Mouse (Mus musculus) lung, postnatal 10 days (tissue): ENCODE measurements around the gene Gm10153.
"Not testable (repeated sequence)": the region's sequence is repeated elsewhere in the genome, so short reads cannot be mapped to it uniquely, and the experiment has no call there.

Experiments
- DNase-seq: peaks from one replicate; pipeline ENCODE4 v3.0.0; 2021

The Gm10153 gene

DNA sequence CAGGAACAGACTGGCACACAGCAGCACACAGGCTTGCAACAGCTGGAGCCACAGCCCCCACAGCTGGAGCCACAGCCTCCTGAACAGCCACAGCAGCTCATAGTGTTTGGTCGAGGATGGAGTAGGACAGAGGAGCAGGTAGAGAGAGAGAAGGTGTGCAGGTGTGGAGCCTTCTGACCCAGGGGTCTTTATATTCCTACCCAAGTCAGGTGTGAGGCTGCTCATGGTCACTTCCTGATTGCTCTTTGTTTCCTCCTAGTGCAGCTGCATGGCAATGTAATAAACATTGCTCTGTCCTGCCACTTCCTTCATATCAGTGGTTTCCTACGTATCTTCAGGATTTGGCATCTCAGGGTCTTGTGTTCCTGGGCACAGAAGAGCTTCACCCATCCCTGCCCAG lies at the start of gene Gm10153:
Gene Gm10153 (minus strand): TSS at position 101 of the 400 bp plus-strand sequence.
- DNase-seq, result no peak

DNA sequence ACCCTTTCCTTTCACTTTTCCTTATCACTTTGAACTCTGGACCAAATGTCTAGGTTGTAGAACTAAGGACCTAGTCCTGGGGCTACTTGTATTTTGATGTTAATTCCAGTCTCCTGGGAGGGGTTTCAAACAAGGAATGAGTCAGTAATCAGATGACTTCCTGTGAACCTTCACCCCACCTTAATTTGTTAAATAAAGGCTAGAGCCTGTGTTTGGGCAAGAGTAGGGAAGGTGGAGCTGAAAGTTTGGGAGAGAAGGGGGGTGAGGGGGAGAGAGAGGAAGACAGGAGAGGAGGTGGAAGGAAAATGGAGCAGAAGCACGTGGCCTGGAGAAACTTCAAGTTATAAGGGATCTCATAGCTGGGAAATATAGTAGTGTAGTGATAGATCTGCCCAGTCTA lies 41.4 kb upstream of the Gm10153 start:
- DNase-seq, result no peak

DNA sequence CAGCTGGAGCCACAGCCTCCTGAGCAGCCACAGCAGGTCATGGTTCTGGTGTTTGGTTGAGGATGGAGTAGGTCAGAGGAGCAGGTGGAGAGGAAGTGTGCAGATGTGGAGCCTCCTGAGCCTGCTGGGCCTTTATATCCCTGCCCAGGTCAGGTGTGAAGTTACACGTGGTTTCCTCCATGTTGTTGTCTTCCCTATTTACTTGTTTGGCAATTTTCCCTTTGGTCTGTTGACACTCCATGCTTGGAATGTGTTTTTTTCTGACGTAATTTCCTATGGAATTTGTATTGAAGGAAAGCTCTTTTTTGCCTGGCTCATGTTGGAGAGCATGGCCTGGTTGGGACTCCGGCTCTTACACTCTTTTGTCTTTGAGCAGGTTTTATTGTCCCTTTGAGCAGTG lies 39.7 kb upstream of the Gm10153 start, which contains the start of gene Krtap5-5:
Gene Krtap5-5 (minus strand): TSS at position 101 of the 400 bp plus-strand sequence.
- DNase-seq, result not testable (repeated sequence)

DNA sequence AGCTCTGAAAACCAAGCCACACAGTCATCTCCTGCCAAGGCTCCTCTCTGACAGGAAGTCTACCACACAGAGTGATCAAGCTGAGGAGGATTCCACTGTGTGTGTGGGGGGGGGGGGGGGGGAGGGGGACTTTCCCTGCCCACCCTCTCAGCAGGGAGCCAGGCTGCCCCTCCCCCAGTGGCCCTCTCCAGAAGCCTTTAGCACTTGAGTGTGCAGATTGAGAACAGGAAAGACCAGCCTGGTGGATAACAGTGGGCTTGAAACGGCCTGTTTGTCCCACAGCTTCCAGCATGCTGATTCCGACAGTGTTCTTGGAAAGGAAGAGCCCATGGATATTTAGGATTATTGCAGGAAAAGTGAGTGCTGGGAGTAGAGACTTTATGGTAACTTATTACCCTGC lies 34.3 kb upstream of the Gm10153 start:
- peak; percentile 8 for DNase-seq

DNA sequence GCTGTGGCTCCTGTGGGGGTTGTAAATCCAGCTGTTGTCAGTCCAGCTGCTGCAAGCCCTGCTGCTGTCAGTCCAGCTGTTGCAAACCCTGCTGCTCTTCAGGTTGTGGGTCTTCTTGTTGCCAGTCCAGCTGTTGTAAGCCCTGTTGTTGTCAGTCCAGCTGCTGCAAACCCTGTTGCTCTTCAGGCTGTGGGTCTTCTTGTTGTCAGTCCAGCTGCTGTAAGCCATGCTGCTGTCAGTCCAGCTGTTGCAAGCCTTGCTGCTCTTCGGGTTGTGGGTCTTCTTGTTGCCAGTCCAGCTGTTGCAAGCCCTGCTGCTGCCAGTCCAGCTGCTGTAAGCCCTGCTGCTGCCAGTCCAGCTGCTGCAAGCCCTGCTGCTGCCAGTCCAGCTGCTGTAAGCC lies 21.9 kb upstream of the Gm10153 start:
- not testable (repeated sequence) for DNase-seq

DNA sequence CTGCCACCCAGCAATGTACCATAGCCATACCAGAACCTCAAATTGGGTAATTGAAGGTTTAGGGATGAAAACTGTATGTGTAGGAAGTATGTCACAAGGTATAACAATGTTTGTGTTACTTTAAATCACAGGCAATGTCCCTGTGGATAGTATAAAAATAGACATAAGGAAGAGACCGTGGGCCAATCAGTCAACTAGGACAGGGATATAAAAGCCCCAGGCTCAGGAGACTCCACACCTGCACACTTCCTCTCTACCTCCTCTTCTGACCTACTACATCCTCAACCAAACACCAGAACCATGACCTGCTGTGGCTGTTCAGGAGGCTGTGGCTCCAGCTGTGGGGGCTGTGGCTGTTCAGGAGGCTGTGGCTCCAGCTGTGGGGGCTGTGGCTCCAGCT lies 21.4 kb upstream of the Gm10153 start, which contains the start of gene Gm7579:
Gene Gm7579 (plus strand): TSS at position 301 of the 400 bp plus-strand sequence.
- DNase-seq, result no peak

DNA sequence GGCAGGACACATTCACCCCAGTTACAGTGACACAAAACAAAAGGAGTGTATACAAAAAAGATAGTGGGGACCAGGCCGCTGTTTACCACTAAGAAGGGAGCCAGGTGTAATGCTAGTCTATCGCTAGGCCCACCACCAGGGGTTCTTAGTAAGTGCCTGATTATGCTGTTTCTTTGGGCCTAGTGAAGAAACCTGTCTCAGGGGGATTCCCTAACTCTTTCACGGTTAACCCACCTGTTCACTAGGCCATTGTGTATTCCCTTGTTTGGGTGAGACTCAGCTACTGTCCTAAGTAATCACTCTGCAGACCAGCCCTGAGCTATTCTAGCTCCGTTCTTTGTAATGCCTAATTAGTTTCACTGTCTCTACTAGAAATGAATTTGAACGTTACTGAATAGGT lies 16.7 kb upstream of the Gm10153 start:
- DNase-seq, result not testable (repeated sequence)

DNA sequence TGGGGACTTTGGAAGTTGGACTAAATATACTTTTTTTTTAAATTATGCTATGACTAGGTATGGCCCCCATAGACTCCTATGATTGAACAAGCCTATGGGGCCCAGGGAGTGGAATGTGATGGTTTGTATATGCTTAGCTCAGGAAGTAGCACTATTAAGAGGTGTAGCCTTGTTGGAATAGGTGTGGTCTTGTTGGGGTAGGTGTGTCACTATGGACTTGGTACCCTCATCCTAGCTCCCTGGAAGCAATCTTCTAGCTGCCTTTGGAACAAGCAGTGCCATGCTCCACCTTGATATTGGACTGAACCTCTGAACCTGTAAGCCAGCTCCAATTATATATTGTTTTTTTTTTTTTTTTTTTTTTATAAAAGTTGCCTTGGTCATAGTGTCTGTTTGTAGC lies 15.3 kb upstream of the Gm10153 start:
- DNase-seq, result no peak

DNA sequence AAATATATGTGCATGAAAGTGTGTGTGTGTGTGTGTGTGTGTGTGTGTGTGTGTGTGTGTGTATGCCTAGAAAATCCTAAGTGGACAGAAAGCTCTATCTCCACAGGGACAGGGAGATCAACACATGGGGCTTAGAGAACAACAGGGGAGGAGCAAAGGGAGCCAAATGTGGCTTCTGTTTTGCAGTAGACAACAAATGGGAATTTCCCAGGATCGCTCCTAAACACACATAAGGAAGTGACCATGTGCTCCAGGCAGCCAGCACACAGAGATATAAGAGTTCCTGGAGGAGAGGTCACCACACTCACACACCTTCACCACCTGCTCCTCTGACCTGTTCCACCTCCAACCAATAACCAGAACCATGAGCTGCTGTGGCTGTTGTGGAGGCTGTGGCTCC lies 10.9 kb upstream of the Gm10153 start, which contains the start of gene Krtap5-3:
Gene Krtap5-3 (plus strand): TSS at position 301 of the 400 bp plus-strand sequence.
- DNase-seq, result no peak

DNA sequence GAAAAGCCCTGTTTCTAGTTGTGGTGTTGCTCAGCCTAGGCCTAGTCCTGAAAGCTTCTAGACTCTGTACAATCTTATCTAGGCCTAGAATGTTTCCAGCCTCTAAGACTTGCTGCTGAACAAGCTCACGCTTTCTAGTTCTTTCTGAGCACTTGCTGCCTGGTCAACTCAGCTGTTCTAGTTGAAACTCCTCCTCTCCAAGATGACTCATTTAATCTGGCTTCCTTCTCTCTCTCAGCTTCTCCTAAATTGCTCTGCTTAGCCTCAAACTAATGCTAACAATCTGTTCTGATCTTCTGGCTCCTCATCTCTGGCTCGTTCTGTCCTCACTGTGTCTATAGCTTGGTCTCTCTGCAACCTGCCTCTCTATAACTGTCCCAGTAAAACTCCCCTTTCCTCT lies 8.6 kb upstream of the Gm10153 start:
- no peak for DNase-seq

DNA sequence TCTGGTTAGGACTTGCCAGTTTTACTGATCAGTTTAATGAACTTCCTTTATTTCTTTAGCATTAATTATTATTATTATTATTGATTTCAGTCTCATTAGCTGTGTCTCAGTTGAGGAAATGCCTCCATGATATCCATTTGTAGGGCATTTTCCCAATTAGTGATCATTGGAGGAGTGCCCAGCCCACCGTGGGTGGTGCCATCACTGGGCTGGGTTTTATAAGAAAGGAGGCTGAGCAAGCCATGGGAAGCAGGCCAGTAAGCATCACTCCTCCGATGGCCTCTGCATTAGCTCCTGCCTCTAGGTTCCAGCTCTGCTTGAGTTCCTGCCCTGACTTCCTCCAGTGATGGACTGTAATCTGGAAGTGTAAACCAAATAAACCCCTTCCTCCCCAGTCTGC lies 2.0 kb downstream of the Gm10153 start:
- no peak for DNase-seq

DNA sequence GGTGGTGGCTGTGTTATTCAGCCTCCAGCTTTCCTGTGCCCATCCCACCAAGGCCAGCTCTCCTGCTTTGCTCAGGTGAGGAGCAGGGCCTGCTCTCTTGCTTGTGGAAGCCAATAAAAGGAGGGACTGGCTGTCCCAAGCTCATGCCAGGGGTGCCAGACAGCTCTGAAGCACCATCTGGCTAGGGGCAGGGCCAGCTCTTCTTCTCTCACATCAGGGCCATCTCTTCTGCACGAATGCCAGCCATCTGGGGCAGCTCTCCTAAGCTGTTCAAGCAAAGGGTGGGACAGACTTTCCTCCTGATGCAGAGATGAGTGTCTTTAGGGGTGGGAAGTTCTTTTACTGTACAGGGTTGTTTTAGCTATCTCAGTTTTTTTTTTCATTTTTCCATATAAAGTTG lies 9.2 kb downstream of the Gm10153 start:
- no peak for DNase-seq

DNA sequence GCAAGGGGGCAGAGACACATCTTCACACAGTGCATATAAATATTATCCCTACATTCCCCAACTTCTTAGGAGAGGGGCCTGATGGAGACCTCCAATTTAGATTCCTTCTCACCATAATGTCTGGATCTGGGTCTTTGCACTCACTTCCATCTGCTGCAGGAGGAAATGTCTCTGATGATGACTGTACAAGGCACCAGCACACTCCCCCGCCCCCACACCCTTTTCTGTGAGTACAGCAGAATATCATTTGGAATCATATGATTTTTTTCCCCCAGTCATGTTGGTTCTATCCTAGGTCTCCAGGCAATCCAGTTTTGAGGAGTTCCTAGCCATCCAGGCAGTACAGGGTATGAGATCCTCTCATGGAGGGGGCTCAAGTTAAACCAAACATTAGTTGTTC lies 11.5 kb downstream of the Gm10153 start:
- DNase-seq, result no peak

DNA sequence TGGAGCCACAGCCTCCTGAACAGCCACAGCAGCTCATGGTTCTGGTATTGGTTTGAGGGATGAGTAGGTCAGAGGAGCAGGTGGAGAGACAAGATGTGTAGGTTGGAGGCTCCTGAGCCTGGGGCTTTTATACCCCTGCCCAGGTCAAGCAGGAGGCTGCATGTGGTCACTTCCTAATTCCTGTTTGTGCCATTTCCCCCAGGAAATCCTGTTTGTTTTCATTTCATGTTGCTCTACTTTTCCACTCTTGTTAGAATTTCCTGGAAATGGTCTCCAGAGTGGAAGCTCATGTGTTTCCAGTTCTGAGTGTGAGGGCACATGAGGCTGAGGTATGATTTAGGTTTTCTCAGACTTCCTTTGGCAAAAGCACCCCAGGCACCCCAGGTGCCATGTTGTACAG lies 14.3 kb downstream of the Gm10153 start, which contains the start of gene Krtap5-2:
Gene Krtap5-2 (minus strand): TSS at position 101 of the 400 bp plus-strand sequence.
- not testable (repeated sequence) for DNase-seq

DNA sequence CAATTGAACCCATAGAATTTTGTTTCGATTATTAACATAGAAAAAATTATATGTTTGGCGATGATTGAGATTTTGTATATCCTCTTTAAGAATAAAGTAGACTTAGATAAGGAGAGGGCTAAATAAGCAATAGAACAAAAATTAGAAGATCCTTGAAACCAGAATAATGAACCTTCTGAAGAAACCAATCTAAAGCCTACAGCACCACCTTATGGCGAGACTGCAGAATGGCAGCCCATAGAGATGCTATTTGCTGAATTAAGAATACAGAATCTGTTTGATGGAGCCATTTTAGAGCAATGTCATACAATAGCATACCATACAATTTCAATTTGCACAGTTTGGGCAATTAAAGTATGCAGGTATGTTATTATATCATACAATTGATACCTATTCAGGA lies 20.4 kb downstream of the Gm10153 start:
- peak; percentile 4 for DNase-seq

DNA sequence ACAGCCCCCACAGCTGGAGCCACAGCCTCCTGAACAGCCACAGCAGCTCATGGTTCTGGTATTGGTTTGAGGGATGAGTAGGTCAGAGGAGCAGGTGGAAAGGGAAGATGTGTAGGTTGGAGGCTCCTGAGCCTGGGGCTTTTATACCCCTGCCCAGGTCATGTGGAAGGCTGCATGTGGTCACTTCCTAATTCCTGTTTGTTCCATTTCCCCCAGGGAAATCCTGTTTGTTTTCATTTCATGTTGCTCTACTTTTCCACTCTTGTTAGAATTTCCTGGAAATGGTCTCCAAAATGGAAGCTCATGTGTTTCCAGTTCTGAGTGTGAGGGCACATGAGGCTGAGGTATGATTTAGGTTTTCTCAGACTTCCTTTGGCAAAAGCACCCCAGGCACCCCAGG lies 24.6 kb downstream of the Gm10153 start, which contains the start of gene Gm4553:
Gene Gm4553 (minus strand): TSS at position 101 of the 400 bp plus-strand sequence.
- DNase-seq, result not testable (repeated sequence)

DNA sequence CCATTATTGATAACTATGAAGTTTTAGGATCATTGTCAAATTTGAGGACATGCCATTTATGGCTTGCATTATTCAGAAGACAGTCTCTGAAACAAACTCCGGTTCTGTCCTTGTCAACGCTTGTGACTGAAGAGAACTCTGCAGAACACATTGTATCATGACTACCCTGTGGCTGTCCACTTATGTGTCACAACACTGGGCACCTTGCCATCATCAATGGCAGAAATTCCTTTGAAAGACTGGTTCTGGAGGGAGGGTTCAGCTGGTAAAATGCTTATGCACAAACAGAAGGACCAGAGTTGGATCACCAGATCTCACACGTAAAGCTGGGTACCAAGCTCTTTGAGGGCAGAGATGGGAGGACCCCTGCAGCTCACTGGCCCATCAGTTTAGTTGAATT lies 30.8 kb downstream of the Gm10153 start:
- DNase-seq, result no peak

DNA sequence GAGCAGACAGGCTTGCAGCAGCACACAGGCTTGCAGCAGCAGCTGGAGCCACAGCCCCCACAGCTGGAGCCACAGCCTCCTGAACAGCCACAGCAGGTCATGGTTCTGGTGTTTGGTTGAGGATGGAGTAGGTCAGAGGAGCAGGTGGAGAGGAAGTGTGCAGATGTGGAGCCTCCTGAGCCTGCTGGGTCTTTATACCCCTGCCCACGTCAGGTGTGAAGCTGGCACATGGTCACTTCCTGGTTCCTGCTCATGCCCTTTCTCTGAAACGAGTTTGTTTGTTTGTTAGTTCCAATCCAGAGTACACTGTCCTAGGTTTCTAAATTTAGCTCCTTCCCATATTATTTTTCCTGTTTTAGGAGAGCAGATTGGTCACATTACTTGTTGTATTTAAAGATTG lies 33.2 kb downstream of the Gm10153 start, which contains the start of gene Gm29735:
Gene Gm29735 (minus strand): TSS at position 101 of the 400 bp plus-strand sequence.
- DNase-seq, result not testable (repeated sequence)

DNA sequence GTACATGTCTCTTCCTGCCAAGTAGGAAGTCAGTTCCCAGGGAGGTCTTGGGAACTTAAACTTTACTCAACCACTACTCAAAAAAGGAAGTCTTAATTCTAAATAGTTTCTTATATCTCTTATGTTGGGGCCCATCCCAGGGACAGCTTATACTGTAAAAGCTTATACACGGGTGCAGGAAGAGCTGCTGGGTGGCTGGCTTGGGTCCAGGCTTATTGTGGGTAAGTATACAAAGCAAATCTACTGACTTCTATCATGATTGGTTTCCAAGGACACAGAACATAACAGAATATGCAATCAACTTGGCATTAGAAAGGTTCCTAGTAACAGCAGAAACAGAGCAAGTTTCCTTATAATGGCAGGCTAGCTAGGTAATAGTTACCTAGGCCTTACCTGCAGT lies 34.9 kb downstream of the Gm10153 start:
- DNase-seq, result no peak

DNA sequence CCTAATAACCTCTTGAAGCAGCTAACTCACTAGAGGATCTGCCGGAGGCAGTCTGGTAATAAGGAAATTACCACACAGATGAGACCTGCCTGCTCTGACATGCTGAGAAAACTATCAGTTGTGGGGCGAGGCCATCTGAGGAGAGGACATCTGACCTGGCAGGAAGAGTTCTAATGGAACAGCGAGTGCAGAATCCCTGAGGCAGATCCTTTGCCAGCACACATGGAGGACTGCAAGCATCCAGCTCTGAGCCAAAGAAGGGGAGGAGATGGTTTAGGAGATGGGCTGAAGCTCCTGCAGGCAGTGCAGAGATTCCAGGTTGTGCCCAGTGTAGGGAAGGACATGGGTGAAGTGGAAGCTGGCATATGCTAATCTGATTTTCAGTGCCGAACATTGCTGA lies 38.0 kb downstream of the Gm10153 start:
- DNase-seq, result no peak

DNA sequence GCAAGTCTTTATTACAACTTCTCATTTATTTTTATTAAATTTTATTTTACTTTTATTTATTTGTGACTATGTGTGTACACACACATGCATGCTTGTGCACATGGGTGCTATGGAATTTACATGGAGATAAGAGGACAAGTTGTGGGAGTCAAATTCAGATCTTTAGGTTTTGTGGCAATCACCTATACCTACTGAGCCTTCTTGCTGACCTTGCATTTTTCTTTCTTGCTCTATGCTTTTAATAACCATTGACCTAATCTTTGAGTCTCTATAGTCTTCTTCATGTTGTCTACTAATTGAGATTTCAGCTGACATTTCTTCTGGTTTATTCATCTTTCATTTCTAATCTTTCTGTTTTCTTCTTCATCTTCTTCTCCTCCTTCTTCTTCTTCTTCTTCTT lies 41.6 kb downstream of the Gm10153 start:
- no peak for DNase-seq

DNA sequence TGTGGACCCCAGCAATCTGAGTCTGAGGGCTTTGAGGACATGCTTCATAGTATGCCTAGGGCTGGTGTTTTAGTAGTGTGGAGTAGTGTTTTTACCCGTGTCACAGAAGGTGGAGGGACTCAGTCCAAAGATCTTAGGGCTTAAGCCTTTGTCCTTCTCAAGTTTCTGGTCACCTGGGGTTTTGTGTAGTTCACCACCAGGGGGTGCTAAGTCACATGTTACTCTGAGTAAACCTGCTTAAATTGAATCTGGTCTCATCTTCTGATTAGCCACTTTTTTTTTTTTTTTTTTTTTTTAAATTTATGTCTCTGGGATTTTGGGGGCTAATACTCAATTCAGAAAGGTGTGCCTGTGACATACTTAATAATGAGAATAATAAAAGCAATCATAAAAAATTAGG lies 44.2 kb downstream of the Gm10153 start:
- peak; percentile 69 for DNase-seq

DNA sequence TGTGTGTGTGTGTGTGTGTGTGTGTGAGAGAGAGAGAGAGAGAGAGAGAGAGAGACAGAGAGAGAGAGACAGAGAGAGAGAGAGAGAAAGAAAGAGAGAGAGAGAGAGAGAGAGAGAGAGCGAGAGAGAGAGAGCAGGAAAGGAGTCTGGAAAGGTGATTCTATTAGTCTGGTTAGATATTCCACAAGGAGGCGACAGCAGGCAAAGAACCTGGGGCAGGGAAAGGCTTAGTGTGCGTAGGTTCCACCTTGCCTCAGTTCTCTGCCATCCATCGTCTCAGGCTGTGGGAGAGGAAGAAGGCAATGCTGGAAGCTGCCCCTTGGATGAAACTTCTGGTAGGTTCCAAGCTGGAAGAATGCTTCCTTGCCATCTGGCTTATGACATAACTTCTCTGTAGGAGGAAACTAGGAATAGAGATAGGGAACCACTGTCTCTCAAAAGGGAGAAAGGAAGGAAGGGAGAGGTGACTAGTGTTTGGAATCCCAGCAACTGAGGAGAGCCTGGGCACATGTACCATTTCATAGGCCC lies 44.7 kb downstream of the Gm10153 start:
- no peak for DNase-seq

DNA sequence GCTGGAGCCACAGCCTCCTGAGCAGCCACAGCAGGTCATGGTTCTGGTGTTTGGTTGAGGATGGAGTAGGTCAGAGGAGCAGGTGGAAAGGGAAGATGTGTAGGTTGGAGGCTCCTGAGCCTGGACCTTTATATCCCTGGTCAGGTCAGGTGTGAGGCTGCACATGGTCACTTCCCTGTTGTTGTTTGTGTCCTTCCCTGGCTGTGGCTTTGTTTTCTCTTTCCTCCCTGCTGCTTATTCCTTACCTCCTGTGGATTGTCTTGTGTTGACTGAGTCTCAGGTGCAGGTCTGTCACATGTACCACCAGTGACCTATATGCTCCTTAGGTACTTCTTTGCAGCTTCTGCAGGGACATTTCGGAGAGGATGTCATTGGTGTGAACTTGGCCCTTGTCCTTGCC lies 45.7 kb downstream of the Gm10153 start, which contains the start of gene Gm45337:
Gene Gm45337 (minus strand): TSS at position 101 of the 400 bp plus-strand sequence.
- DNase-seq, result no peak

DNA sequence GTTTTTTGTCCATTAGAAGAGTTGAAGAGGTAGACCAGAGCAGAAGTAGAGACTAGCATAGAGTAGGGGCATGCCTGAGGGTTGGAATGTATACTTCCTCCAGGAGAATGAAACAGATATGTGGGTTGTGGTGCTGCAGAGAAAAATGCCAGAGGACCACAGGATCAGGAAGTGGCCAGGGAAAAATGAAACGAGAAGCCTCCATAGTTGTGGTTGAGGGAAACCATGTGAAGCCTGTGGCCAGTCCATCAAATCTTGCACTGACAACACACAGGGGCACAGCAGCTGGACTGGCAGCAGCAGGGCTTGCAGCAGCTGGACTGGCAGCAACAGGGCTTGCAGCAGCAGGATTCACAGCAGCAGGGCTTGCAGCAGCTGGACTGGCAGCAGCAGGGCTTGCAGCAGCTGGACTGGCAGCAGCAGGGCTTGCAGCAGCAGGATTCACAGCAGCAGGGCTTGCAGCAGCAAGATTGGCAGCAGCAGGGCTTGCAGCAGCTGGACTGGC lies 46.6 kb downstream of the Gm10153 start:
- DNase-seq, result not testable (repeated sequence)
